8 mouse cellular contexts compared by ENCODE assay signal in genomic region chr1:74235938-74236589, GRCm38 (mm10). TPM values are rescaled to one million over a fixed set of nuclear protein-coding genes. Genes with fewer than 3 reads are reported as not detected.
DNase-seq lines count a peak whose midpoint lies in the region; ATAC-seq and TF ChIP-seq lines count a peak whose summit lies in the region.

Gene Arpc2, plus strand, starts transcription at chr1:74236084.

- H3K4me1 ChIP-seq in erythroblast, embryonic 14.5 days (ENCODE audit: control insufficient read depth) = peaks cover 58% of the 10 kb centered on the region
- H3K4me1 ChIP-seq in heart, embryonic 11.5 days (ENCODE audit: control insufficient read depth, insufficient read depth, low read length) = peaks cover 35% of the 10 kb centered on the region
- peaks cover 35% of the 10 kb centered on the region for H3K4me1 ChIP-seq in kidney, embryonic 16.5 days (ENCODE audit: insufficient read depth, low read length)
- H3K4me1 ChIP-seq in liver, adult 2 months (ENCODE audit: control insufficient read depth, insufficient read depth, low read length) = peaks cover 4% of the 10 kb centered on the region

- 2% methylated on average over 54 of the region's 55 CpGs for WGBS in heart, embryonic 11.5 days (ENCODE audit: insufficient replicate concordance)
- 1% methylated on average over 52 of the region's 55 CpGs for WGBS in kidney, embryonic 16.5 days
- WGBS in liver, adult 2 months = 5% methylated on average over 47 of the region's 55 CpGs

- H3K79me2 ChIP-seq in C2C12 (ENCODE audit: control insufficient read depth, insufficient read depth) = peaks cover 47% of the 10 kb centered on the region
- H3K79me2 ChIP-seq in liver, adult 2 months (ENCODE audit: control insufficient read depth, insufficient read depth, low read length) = peaks cover 25% of the 10 kb centered on the region
- peaks cover 46% of the 10 kb centered on the region for H3K79me2 ChIP-seq in myocyte (ENCODE audit: control insufficient read depth, insufficient read depth)

- H3ac ChIP-seq in C2C12 (ENCODE audit: control insufficient read depth, insufficient read length, low read depth) = peak within 1 kb of the TSS; percentile 83
- H3ac ChIP-seq in myocyte (ENCODE audit: control insufficient read depth, insufficient read length) = peak within 1 kb of the TSS; percentile 62

- peak within 1 kb of the TSS; percentile 88 for H3K9ac ChIP-seq in heart, embryonic 11.5 days (ENCODE audit: low read depth, low read length)
- H3K9ac ChIP-seq in kidney, embryonic 16.5 days (replicated peaks; ENCODE audit: low read length) = peak within 1 kb of the TSS; percentile 98
- H3K9ac ChIP-seq in liver, adult 2 months (ENCODE audit: low read depth, low read length) = peak within 1 kb of the TSS; percentile 97

- no peak for TF ChIP-seq CTCF in C2C12 (IDR thresholded peaks at IDR 0.05; ENCODE audit: control insufficient read depth, insufficient read depth, insufficient read length)
- TF ChIP-seq CTCF in brain, embryonic 14.5 days (IDR thresholded peaks at IDR 0.05; ENCODE audit: borderline replicate concordance, extremely low read depth, insufficient read depth, insufficient read length) = no peak
- TF ChIP-seq CTCF in liver, adult 2 months (IDR thresholded peaks at IDR 0.05; ENCODE audit: low read depth, low read length) = no peak

- peaks cover 43% of the 10 kb centered on the region for H3K79me3 ChIP-seq in C2C12 (ENCODE audit: low read depth)

- no peaks in the 10 kb centered on the region for H3K27me3 ChIP-seq in C2C12 (ENCODE audit: control insufficient read depth, insufficient read depth, insufficient read length)
- H3K27me3 ChIP-seq in erythroblast, embryonic 14.5 days (ENCODE audit: control insufficient read depth) = no peaks in the 10 kb centered on the region
- H3K27me3 ChIP-seq in heart, embryonic 11.5 days (ENCODE audit: control insufficient read depth, insufficient read depth, low read length) = no peaks in the 10 kb centered on the region
- no peaks in the 10 kb centered on the region for H3K27me3 ChIP-seq in kidney, embryonic 16.5 days (ENCODE audit: insufficient read depth, low read length)
- no peaks in the 10 kb centered on the region for H3K27me3 ChIP-seq in liver, adult 2 months (ENCODE audit: control insufficient read depth, insufficient read depth, low read length)
- H3K27me3 ChIP-seq in myocyte (ENCODE audit: control insufficient read depth, insufficient read depth, insufficient read length) = no peaks in the 10 kb centered on the region
- no peaks in the 10 kb centered on the region for H3K27me3 ChIP-seq in splenic B cell, adult 2 months (ENCODE audit: control insufficient read depth, insufficient read depth, low read length, poor library complexity, severe bottlenecking)

- peak; percentile 92 for TF ChIP-seq POLR2A in brain, embryonic 14.5 days (IDR thresholded peaks at IDR 0.05; ENCODE audit: borderline replicate concordance, extremely low read depth, insufficient read depth, insufficient read length, poor library complexity, severe bottlenecking)
- TF ChIP-seq POLR2A in liver, adult 2 months (IDR thresholded peaks at IDR 0.05; ENCODE audit: extremely low read depth, insufficient read depth, low read length) = peak; percentile 88
- TF ChIP-seq POLR2A in myocyte (IDR thresholded peaks at IDR 0.05; ENCODE audit: insufficient read length, low read depth) = no peak

- peak within 1 kb of the TSS; percentile 78 for H3K4me2 ChIP-seq in heart, embryonic 11.5 days
- H3K4me2 ChIP-seq in kidney, embryonic 16.5 days (replicated peaks; ENCODE audit: low read depth, low read length) = peak within 1 kb of the TSS; percentile 87
- peak within 1 kb of the TSS; percentile 92 for H3K4me2 ChIP-seq in myocyte (ENCODE audit: low read depth)

- H3K9me3 ChIP-seq in erythroblast, embryonic 14.5 days (ENCODE audit: control insufficient read depth, low read length) = no peaks in the 10 kb centered on the region
- H3K9me3 ChIP-seq in heart, embryonic 11.5 days (replicated peaks; ENCODE audit: control insufficient read depth, low read length) = no peaks in the 10 kb centered on the region
- H3K9me3 ChIP-seq in kidney, embryonic 16.5 days (ENCODE audit: low read length) = no peaks in the 10 kb centered on the region

- H3K36me3 ChIP-seq in C2C12 (ENCODE audit: control insufficient read depth, insufficient read depth) = no peaks in the 10 kb centered on the region
- H3K36me3 ChIP-seq in erythroblast, embryonic 14.5 days (ENCODE audit: control insufficient read depth) = peaks cover 8% of the 10 kb centered on the region
- no peaks in the 10 kb centered on the region for H3K36me3 ChIP-seq in heart, embryonic 11.5 days (ENCODE audit: control insufficient read depth, insufficient read depth, low read length)
- H3K36me3 ChIP-seq in kidney, embryonic 16.5 days (ENCODE audit: insufficient read depth, low read length) = no peaks in the 10 kb centered on the region
- H3K36me3 ChIP-seq in liver, adult 2 months (ENCODE audit: control insufficient read depth, insufficient read depth, low read length) = no peaks in the 10 kb centered on the region
- H3K36me3 ChIP-seq in myocyte (ENCODE audit: control insufficient read depth, insufficient read depth) = no peaks in the 10 kb centered on the region
- peaks cover 1% of the 10 kb centered on the region; the same call in 1 of the 2 replicates for H3K36me3 ChIP-seq in splenic B cell, adult 2 months (ENCODE audit: control insufficient read depth, insufficient read depth, low read length, poor library complexity, severe bottlenecking)

- ATAC-seq in heart, embryonic 11.5 days (replicated peaks; ENCODE audit: insufficient number of reproducible peaks, low FRiP score, low TSS enrichment) = peak; percentile 88
- peak; percentile 93 for ATAC-seq in kidney, embryonic 16.5 days (ENCODE audit: low FRiP score, low TSS enrichment)

- H3K4me3 ChIP-seq in C2C12 (ENCODE audit: insufficient read depth, poor library complexity, severe bottlenecking) = peak within 1 kb of the TSS; percentile 92
- H3K4me3 ChIP-seq in erythroblast, embryonic 14.5 days (replicated peaks) = peak within 1 kb of the TSS; percentile 99
- peak within 1 kb of the TSS; percentile 76 for H3K4me3 ChIP-seq in heart, embryonic 11.5 days (ENCODE audit: low read depth, low read length)
- peak within 1 kb of the TSS; percentile 100 for H3K4me3 ChIP-seq in kidney, embryonic 16.5 days (ENCODE audit: low read length)
- peak within 1 kb of the TSS; percentile 93 for H3K4me3 ChIP-seq in liver, adult 2 months (ENCODE audit: insufficient read depth, low read depth, low read length)
- H3K4me3 ChIP-seq in myocyte = peak within 1 kb of the TSS; percentile 98

- H3K27ac ChIP-seq in heart, embryonic 11.5 days (ENCODE audit: low read depth, low read length) = peak within 1 kb of the TSS; percentile 97
- peak within 1 kb of the TSS; percentile 92 for H3K27ac ChIP-seq in kidney, embryonic 16.5 days (ENCODE audit: low read length)
- H3K27ac ChIP-seq in liver, adult 2 months (replicated peaks; ENCODE audit: insufficient read depth, low read depth, low read length) = peak within 1 kb of the TSS; percentile 90

- DNase-seq in brain, embryonic 14.5 days (ENCODE audit: low read depth) = peak; percentile 99
- peak; percentile 82 for DNase-seq in liver, adult 2 months (ENCODE audit: extremely low read depth, low read depth, low spot score)
- DNase-seq in splenic B cell, adult 2 months (ENCODE audit: low read depth, low spot score) = peak; percentile 98

TF ChIP-seq in C2C12, 6 proteins besides CTCF, POLR2A, EP300 and RAD21:
- no peak for TF ChIP-seq MYOD1 (IDR thresholded peaks at IDR 0.05; ENCODE audit: control insufficient read depth, insufficient read length, low read depth)
- no peak for TF ChIP-seq MAX (IDR thresholded peaks at IDR 0.05)
- TF ChIP-seq FOSL1 (IDR thresholded peaks at IDR 0.05; ENCODE audit: insufficient read depth, low read length, poor library complexity, severe bottlenecking) = no peak
- TF ChIP-seq MYOG (IDR thresholded peaks at IDR 0.05; ENCODE audit: control insufficient read depth, extremely low read depth, insufficient read length) = no peak
- no peak for TF ChIP-seq USF1 (IDR thresholded peaks at IDR 0.05; ENCODE audit: low read depth)
- TF ChIP-seq CEBPB (IDR thresholded peaks at IDR 0.05; ENCODE audit: low read depth) = no peak
TF ChIP-seq in C2C12: peak in this region for 0.

TF ChIP-seq in myocyte, 11 proteins besides CTCF, POLR2A, EP300 and RAD21:
- no peak for TF ChIP-seq POLR2AphosphoS2 (IDR thresholded peaks at IDR 0.05; ENCODE audit: insufficient read length, low read depth)
- TF ChIP-seq MYOD1 (IDR thresholded peaks at IDR 0.05; ENCODE audit: control insufficient read depth in 1 of 3, insufficient read length in 2 of 3, low read depth in 2 of 3) = peak in 1 of 3 experiments; percentile 42
- TF ChIP-seq USF1 (IDR thresholded peaks at IDR 0.05; ENCODE audit: low read depth) = no peak
- no peak for TF ChIP-seq CEBPB (IDR thresholded peaks at IDR 0.05; ENCODE audit: insufficient read depth, poor library complexity, severe bottlenecking)
- TF ChIP-seq REST (IDR thresholded peaks at IDR 0.05; ENCODE audit: insufficient read depth, insufficient read length) = no peak
- peak in 1 of 3 experiments; percentile 23 for TF ChIP-seq MYOG (IDR thresholded peaks at IDR 0.05; ENCODE audit: control insufficient read depth in 1 of 3, insufficient read depth in 1 of 3, insufficient read length in 2 of 3, low read depth in 2 of 3)
- no peak for TF ChIP-seq E2F4 (IDR thresholded peaks at IDR 0.05; ENCODE audit: insufficient read depth)
- TF ChIP-seq TCF12 (IDR thresholded peaks at IDR 0.05; ENCODE audit: insufficient read depth, poor library complexity, severe bottlenecking) = no peak
- peak; percentile 50 for TF ChIP-seq SRF (IDR thresholded peaks at IDR 0.05; ENCODE audit: control insufficient read depth, insufficient read length, low read depth)
- TF ChIP-seq TCF3 (IDR thresholded peaks at IDR 0.05; ENCODE audit: insufficient read length, low read depth) = no peak
- no peak for TF ChIP-seq MAX (IDR thresholded peaks at IDR 0.05; ENCODE audit: low read depth)

RNA-seq across cellular contexts. Expression of gene Arpc2, which starts in this region (rescaled TPM):
- polyA plus RNA-seq in C2C12 (2012; fragmentation: generic; extraction: Trizol) = 281 TPM
- polyA plus RNA-seq in brain, embryonic 14.5 days (2012; rRNA removed) = 213 and 224 TPM in 2 replicates
- 6.5 and 7.8 TPM in 2 replicates for polyA plus RNA-seq in erythroblast, embryonic 14.5 days (2012)
- polyA plus RNA-seq in heart, embryonic 11.5 days (2014; fragmentation: Nextera tagmentation; extraction: Ambion mirVana) = 387 and 411 TPM in 2 replicates
- polyA plus RNA-seq in kidney, embryonic 16.5 days (2015; fragmentation: Nextera tagmentation; extraction: Ambion mirVana) = 441 and 457 TPM in 2 replicates
- total RNA-seq in liver, adult 2 months (2014; rRNA removed) = 83.4 and 96.3 TPM in 2 replicates
- polyA plus RNA-seq in liver, adult 2 months (2012; rRNA removed) = 59.2 and 70.5 TPM in 2 replicates
- 214 TPM for polyA plus RNA-seq in myocyte (2012; fragmentation: generic; extraction: Trizol)

Comparison
In these comparisons a context has a peak if more than half of its experiments do, and no peak if none do; other contexts are left out.
1. Peak in every context shown above with its lines: DNase-seq, ATAC-seq, H3K4me3 ChIP-seq and H3K27ac ChIP-seq.